Mouse (Mus musculus) MEL (cell line): Measurements from ENCODE around the gene Cited2. TPM values are rescaled to one million over a fixed set of nuclear protein-coding genes. Genes with fewer than 3 reads are reported as not detected.

ENCODE experiments used
- DNase-seq: peaks from one replicate; pipeline ENCODE4 v3.0.0; 2011; ENCODE audit warnings: low read depth, low spot score
- H3K27ac ChIP-seq: 2 replicates; pipeline ENCODE4 v1.5.1; 2012; ENCODE audit warnings: low read depth, mild to moderate bottlenecking, control low read depth, low read length, moderate library complexity; ENCODE audit not compliant: control insufficient read depth
- H3K27me3 ChIP-seq, 2 experiments: fragments of 150-350 bp in 1 of 2; sonication (generic) in 1 of 2; 2 replicates each; pipeline ENCODE4 v1.6.1; 2012; ENCODE audit warnings: low read length in 2 of 2, mild to moderate bottlenecking in 2 of 2, improper control_type of control experiment in 1 of 2, moderate library complexity in 1 of 2; ENCODE audit not compliant: insufficient read depth in 2 of 2, control insufficient read depth in 1 of 2
- H3K36me3 ChIP-seq, 2 experiments: 2 replicates each; pipeline ENCODE4 v1.6.1; 2012 to 2014; ENCODE audit warnings: low read length in 2 of 2, improper control_type of control experiment in 1 of 2, inconsistent platforms in 1 of 2, mild to moderate bottlenecking in 1 of 2; ENCODE audit not compliant: insufficient read depth in 2 of 2, control insufficient read depth in 1 of 2
- H3K4me1 ChIP-seq, 2 experiments: fragments of 150-350 bp in 1 of 2; sonication (generic) in 1 of 2; 2 replicates each; pipeline ENCODE4 v1.6.1; 2012; ENCODE audit warnings: low read length in 2 of 2, improper control_type of control experiment in 1 of 2, mild to moderate bottlenecking in 1 of 2; ENCODE audit not compliant: insufficient read depth in 2 of 2, control insufficient read depth in 1 of 2
- H3K4me3 ChIP-seq, 2 experiments: fragments of 150-350 bp in 1 of 2; sonication (generic) in 1 of 2; 2 replicates each; pipeline ENCODE4 v1.5.1; 2012; ENCODE audit warnings: low read depth in 2 of 2, low read length in 2 of 2, mild to moderate bottlenecking in 2 of 2, moderate library complexity in 2 of 2, control low read depth in 1 of 2, improper control_type of control experiment in 1 of 2; ENCODE audit not compliant: control insufficient read depth in 1 of 2, insufficient read depth in 1 of 2
- H3K79me2 ChIP-seq: 2 replicates; pipeline ENCODE4 v1.6.1; 2012; ENCODE audit warnings: mild to moderate bottlenecking, low read length, moderate library complexity; ENCODE audit not compliant: control insufficient read depth, poor library complexity, insufficient read depth
- H3K9ac ChIP-seq: 2 replicates; pipeline ENCODE4 v1.6.1; 2012; ENCODE audit warnings: low read depth, mild to moderate bottlenecking, control low read depth, low read length, moderate library complexity; ENCODE audit not compliant: control insufficient read depth, poor library complexity, severe bottlenecking
- H3K9me3 ChIP-seq: fragments of 150-350 bp; sonication (generic); replicated peaks from 2 replicates; pipeline ENCODE4 v1.6.1; 2012; ENCODE audit warnings: mild to moderate bottlenecking, low read length, improper control_type of control experiment, moderate library complexity; ENCODE audit not compliant: insufficient read depth
- BHLHE40 ChIP-seq: IDR thresholded peaks from 2 replicates; pipeline ENCODE4 v1.6.1; 2012; ENCODE audit warnings: low read depth, mild to moderate bottlenecking, inconsistent platforms, low read length, improper control_type of control experiment, borderline replicate concordance
- CHD1 ChIP-seq: IDR thresholded peaks from 2 replicates; pipeline ENCODE4 v1.6.1; 2012; ENCODE audit warnings: low read depth, mild to moderate bottlenecking, inconsistent platforms, low read length, improper control_type of control experiment
- CHD2 ChIP-seq: IDR thresholded peaks from 2 replicates; pipeline ENCODE4 v1.6.1; 2011; ENCODE audit warnings: low read length, improper control_type of control experiment
- ELF1 ChIP-seq: IDR thresholded peaks from 2 replicates; pipeline ENCODE4 v1.6.1; 2014; ENCODE audit warnings: low read depth, mild to moderate bottlenecking, inconsistent platforms, low read length, improper control_type of control experiment, moderate library complexity
- EP300 ChIP-seq, 2 experiments: IDR thresholded peaks; 2 replicates each; pipeline ENCODE4 v1.6.1; 2011; ENCODE audit warnings: improper control_type of control experiment in 2 of 2, low read length in 2 of 2, low read depth in 1 of 2, mild to moderate bottlenecking in 1 of 2
- ETS1 ChIP-seq: IDR thresholded peaks from 2 replicates; pipeline ENCODE4 v1.6.1; 2012; ENCODE audit warnings: low read depth, mild to moderate bottlenecking, inconsistent platforms, low read length, improper control_type of control experiment, moderate library complexity
- JUND ChIP-seq: IDR thresholded peaks from 2 replicates; pipeline ENCODE4 v1.6.1; 2011; ENCODE audit warnings: low read depth, mild to moderate bottlenecking, improper control_type of control experiment, low read length
- MAX ChIP-seq: IDR thresholded peaks from 2 replicates; pipeline ENCODE4 v1.6.1; 2011; ENCODE audit warnings: low read length, improper control_type of control experiment
- MEF2A ChIP-seq: IDR thresholded peaks from 2 replicates; pipeline ENCODE4 v1.6.1; 2014; ENCODE audit warnings: low read depth, mild to moderate bottlenecking, inconsistent platforms, low read length, improper control_type of control experiment; ENCODE audit not compliant: poor library complexity, insufficient replicate concordance, severe bottlenecking; ENCODE audit errors: extremely low read depth
- MXI1 ChIP-seq: IDR thresholded peaks from 2 replicates; pipeline ENCODE4 v1.6.1; 2011; ENCODE audit warnings: mild to moderate bottlenecking, low read depth, low read length, improper control_type of control experiment
- MYC ChIP-seq: IDR thresholded peaks from 2 replicates; pipeline ENCODE4 v1.6.1; 2011; ENCODE audit warnings: low read depth, mild to moderate bottlenecking, low read length, improper control_type of control experiment, moderate library complexity
- POLR2A ChIP-seq, 2 experiments: IDR thresholded peaks; 2 replicates each; pipeline ENCODE4 v1.6.1; 2011 to 2012; ENCODE audit warnings: low read length in 2 of 2, mild to moderate bottlenecking in 2 of 2, control low read depth in 1 of 2, improper control_type of control experiment in 1 of 2, low read depth in 1 of 2, moderate library complexity in 1 of 2; ENCODE audit not compliant: control insufficient read depth in 1 of 2, insufficient read depth in 1 of 2, poor library complexity in 1 of 2
- POLR2AphosphoS2 ChIP-seq: IDR thresholded peaks from 2 replicates; pipeline ENCODE4 v1.6.1; 2011; ENCODE audit warnings: low read length, improper control_type of control experiment
- POLR2AphosphoS5 ChIP-seq: IDR thresholded peaks from 2 replicates; pipeline ENCODE4 v1.6.1; 2012; ENCODE audit warnings: low read depth, borderline replicate concordance, mild to moderate bottlenecking, inconsistent platforms, low read length, moderate library complexity, mixed read lengths
- RAD21 ChIP-seq: IDR thresholded peaks from 2 replicates; pipeline ENCODE4 v1.6.1; 2011; ENCODE audit warnings: mild to moderate bottlenecking, low read depth, low read length, improper control_type of control experiment
- RCOR1 ChIP-seq: IDR thresholded peaks from 2 replicates; pipeline ENCODE4 v1.6.1; 2012; ENCODE audit warnings: low read depth, mild to moderate bottlenecking, inconsistent platforms, low read length, improper control_type of control experiment
- TAL1 ChIP-seq: IDR thresholded peaks from 2 replicates; pipeline ENCODE4 v1.6.1; 2012; ENCODE audit warnings: mild to moderate bottlenecking, inconsistent platforms, low read length, moderate library complexity, mixed read lengths
- TCF12 ChIP-seq: IDR thresholded peaks from 2 replicates; pipeline ENCODE4 v1.6.1; 2014; ENCODE audit warnings: low read depth, mild to moderate bottlenecking, inconsistent platforms, low read length, improper control_type of control experiment, moderate library complexity
- polyA plus RNA-seq, 2 experiments: library from polyadenylated mRNA; stranded (reverse) in 1 of 2; unstranded in 1 of 2; fragments of >175 nt in 1 of 2; fragments of >200 nt in 1 of 2; gene quantifications; 2 replicates each; pipeline versions ENCODE4 v1.2.1 to v1.2.4; 2012; ENCODE audit warnings: low replicate concordance in 2 of 2, low read depth in 1 of 2; ENCODE audit not compliant: insufficient read length in 2 of 2, insufficient read depth in 1 of 2, missing spikeins in 1 of 2
- total RNA-seq: library from RNA; depleted of rRNA; stranded (reverse); fragments of 300-350 nt; gene quantifications from 2 replicates; pipeline ENCODE4 v1.2.3, GENCODE M21; 2012

Cited2 gene
- total and polyA plus RNA-seq, 3 experiments: 2.3 to 13.1 TPM; not detected in 1

DNA sequence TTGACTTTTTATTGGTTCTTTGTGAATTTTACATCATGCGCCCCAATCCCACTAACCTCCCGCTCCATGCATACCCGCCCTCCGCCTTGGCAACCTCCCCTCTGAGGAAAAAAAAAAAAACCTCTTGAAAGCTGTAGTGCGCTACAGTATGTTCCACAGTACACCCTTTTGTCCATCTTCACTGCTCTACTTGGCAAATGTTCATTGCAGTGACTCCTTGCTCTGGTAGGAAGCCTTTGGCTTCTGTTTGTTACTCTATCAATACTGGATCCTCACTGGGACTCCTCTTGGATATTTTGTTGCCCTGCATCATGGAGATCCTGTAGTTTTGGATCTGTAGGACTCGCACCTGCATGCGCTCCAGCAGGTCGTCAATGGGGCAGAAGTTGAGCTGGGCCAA is 39.9 kb downstream of the Cited2 start:
- Histone ChIP-seq H3K27ac (no peak overlapping the region), H3K4me1 (peaks cover 0 to 3% of the 10 kb centered on the region in 2 experiments; a peak in 1 of 4 replicates), H3K79me2 (no peaks in the 10 kb centered on the region), H3K27me3 (no peaks in the 10 kb centered on the region), H3K36me3 (no peaks in the 10 kb centered on the region), H3K9me3 (no peaks in the 10 kb centered on the region), H3K9ac (no peak overlapping the region), H3K4me3 (no peak overlapping the region)
- DNase-seq: no peak
- TF ChIP-seq RCOR1 (no peak), POLR2AphosphoS2 (no peak), MYC (no peak), BHLHE40 (no peak), ETS1 (no peak), ELF1 (no peak), POLR2A (IDR thresholded peaks at IDR 0.05; ENCODE audit: control insufficient read depth in 1 of 2, insufficient read depth in 1 of 2, low read depth in 1 of 2, low read length in 2 of 2, poor library complexity in 1 of 2) (no peak), CHD1 (no peak), CHD2 (no peak), POLR2AphosphoS5 (no peak), JUND (no peak), RAD21 (no peak), TAL1 (no peak), MXI1 (no peak), TCF12 (no peak), MAX (no peak), MEF2A (no peak)

DNA sequence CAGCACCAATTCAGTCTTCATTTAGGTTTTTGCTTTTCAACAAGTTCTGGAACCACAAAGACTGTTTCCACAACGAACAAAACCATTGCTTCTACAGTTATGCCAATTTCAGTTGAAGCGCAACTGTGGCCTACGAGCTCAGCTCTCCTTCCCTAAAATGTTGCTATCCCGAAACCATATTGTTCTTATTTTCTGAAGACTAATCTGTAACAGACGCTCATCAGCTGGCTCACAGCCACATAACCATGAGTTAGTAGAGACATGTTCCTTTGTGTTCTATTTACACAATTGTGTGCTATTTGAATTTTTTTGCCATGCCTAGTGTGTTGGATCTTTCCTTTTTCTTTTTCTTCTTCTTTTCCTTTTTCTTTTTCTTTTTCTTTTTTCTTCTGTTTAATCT is 46.8 kb downstream of the Cited2 start:
- no peaks in the 10 kb centered on the region for H3K9me3 ChIP-seq
- peaks cover 0 to 2% of the 10 kb centered on the region in 2 experiments; a peak in 1 of 4 replicates for H3K36me3 ChIP-seq
- DNase-seq: peak; percentile 70
- TF ChIP-seq EP300 (IDR thresholded peaks at IDR 0.05; ENCODE audit: low read depth in 1 of 2, low read length in 2 of 2) (0 out of 4 replicates have a peak, but pooled peaks of 1 of the 2 experiments have one; percentile 17), ELF1 (no peak)
- H3K4me1 ChIP-seq: no peaks in the 10 kb centered on the region
- no peaks in the 10 kb centered on the region for H3K79me2 ChIP-seq
- no peak overlapping the region for H3K4me3 ChIP-seq
- no peaks in the 10 kb centered on the region for H3K27me3 ChIP-seq
- H3K27ac ChIP-seq: peak overlapping the region; percentile 24; the same call in 1 of the 2 replicates
- H3K9ac ChIP-seq: no peak overlapping the region
